Mouse (Mus musculus) fibroblast of lung, adult 2 months (primary cell): ENCODE measurements around the gene Slc2a13.

Experiments
- DNase-seq: peaks from one replicate; pipeline ENCODE4 v3.0.0-alpha.2; 2011; ENCODE audit warnings: low read depth

Gene Slc2a13

DNA sequence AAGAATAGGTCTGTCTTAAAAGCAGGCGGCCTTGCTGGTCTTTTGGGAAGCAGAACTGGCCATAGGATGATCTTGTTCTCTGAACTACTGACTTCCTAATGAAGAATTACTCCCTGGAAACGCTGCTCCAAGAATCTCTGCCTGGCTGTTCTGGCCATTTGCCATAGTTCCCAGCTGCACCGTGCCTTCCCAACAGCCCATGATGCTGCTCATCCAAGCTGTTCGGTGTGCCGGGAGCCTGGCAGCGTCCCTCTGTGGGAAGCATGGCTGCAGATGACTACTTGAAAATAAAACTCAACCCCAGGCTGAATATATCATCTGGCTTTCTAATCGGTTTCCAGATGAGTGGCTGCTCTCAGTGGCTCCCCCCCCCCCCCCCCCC, 199.9 kb downstream of the Slc2a13 start:
- no peak for DNase-seq

DNA sequence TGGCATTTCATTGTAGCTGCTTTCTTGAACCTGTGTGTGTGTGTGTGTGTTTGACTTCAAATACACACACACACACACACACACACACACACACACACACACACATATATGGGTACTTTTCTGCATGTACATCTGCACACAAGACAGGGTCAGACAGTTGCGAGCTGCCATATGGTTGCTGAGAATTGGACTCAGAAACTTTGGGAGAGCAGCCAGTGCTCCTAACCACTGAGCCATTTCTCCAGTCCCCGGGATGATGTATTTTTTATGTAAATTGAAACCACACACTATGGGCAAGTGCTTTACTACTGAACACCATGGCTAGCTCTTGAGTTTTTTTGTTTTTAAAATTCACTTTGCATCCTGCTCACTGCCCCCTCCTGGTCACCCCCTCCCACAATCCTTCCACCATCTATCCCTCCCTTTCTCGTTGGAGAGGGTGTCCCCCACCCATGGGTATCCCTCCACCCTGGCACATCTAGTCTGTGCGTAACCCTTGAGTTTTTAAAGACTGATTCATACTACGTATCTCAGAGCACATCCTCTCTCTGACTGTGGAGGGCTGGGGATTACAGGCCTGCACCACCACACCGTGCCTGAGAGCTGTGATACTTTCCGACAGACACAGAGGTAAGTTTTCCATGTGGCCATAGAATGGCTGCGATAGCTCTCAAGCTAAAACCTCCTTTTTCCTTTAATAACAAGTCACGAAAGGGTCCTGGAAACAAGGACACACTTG, 200.4 kb downstream of the Slc2a13 start:
- no peak for DNase-seq

DNA sequence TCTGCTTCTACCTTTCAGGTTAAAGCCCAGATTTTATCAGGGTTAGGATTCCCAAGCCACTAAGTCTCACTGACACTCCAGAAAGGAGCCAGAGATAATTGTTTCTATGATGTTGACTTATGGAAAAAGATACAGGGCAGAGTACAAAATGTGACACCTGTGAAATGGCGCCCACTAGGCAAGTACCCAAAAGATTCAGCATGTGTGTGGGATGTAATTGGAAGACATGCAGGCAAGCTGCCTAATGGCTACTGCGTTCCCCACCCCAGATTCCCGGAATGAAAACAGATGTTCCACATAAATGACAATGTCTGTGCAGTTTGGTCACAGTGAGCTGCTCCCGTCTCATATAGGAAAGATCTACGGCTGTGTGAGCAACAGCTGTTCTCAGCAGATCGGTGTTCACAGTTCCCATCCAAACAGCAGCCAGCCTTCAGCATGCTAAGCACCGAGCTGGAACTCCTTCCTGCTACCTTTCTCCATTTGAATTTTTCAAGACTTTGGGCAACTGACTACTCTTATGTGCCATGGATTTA, 201.1 kb downstream of the Slc2a13 start:
- no peak for DNase-seq

DNA sequence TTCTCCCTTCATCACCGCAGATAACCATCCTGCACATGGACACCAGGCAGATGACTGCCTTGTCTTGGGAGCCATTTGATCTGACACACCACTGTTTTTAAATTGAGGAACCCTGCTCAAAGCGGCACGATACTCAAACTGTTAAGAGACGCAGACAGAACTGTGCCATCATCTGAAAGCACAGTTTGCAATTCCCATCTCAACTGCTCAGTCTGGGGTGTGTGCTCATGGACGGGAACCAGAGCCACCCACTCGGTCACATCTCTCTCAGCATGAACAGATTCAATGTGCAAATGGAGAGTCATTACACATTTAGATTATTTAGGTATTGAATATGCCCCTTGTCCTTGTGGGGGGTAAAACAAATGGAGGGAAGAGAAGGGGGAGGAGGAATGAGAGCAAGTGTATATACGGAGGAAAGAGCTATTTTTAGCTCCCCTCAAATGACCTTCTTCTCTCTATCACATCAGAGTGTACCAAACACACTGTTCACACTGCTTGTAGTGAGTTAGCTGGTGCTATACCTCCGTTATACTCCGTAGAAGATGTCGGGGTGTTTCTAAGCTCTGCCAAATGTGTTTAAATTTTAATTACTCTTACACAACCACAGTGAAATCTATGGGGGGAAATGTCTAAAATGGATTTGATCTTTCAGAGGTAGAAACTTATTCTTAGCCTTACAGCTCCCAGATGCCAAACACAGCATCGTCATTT, 203.2 kb downstream of the Slc2a13 start:
- no peak for DNase-seq

DNA sequence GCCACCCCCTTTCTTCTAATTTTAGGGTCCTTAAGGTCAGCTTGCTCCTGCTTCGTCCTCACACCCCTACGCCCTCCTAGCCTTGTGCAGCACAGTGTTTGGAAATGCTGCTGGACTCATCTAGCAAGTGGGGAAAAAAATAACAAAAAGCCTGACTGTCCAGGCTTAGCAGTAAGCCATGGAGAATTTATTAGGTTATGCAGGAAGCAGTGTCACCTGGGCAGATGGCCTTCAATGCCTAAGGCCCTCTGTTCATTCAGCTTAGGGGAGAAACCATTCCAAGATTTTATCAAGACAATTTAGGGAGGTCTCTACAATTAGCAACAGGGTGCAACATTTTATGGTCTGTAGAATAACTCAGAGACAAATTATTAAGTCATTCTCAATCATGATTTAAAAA, 212.6 kb downstream of the Slc2a13 start:
- DNase-seq = no peak

DNA sequence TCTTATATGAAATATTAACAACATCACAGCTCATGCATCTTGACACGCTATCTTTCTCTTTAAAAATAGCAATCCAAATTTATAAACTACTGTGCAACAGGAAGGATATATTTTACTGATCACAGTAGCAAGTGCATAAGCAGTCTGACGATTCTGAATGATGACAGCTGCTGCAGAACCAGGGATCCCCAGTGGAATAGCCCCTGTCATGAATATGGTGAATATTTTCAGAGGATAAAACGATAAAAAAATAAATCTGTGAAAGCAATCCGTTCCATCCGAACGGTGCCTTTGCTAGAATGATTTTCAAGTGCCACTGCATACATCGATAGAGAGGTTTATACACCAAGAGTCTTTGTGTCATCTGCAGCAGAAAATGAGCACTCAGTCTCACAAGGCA, 222.1 kb downstream of the Slc2a13 start:
- no peak for DNase-seq

DNA sequence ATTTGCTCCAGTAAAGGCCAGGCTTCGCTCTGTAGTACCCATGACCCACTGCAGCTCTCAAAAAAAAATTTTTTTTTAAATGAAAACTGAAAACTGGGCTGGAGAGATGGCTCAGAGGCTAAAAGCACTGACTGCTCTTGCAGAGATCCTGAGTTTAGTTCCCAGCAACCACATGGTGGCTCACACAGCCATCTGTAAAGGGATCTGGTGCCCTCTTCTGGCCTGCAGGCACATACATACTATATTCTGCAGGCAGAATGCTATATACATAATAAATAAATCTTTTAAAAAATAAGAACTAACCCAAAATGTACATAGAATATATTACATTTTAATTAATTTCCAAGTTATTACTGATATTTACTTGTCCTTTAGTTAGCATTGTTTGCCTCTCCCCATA, 234.7 kb downstream of the Slc2a13 start:
- DNase-seq = no peak

- DNase-seq = no peak
Observed at GRCm38 (mm10) chr15:91334416-91334900, 238.6 kb downstream of the Slc2a13 start.

DNA sequence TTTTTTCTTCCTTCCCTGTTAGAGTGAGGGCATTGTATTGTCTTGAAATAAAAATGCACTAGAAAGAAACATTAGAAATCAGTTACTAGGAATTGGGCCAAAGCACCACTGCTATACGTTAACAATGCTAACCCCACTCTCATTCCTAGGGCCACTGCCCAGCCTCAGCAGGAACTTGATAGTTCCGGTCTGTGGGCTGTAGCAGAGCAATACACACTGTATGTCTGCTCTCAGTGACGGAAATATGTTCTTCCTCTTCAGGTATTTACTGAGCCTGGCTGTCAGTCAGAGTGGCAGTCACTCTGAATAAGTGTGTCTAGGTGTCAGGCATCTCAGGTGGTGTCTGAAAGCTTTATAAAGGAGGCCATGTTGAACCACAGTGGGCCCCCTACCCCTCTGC, 245.3 kb downstream of the Slc2a13 start:
- DNase-seq = no peak

DNA sequence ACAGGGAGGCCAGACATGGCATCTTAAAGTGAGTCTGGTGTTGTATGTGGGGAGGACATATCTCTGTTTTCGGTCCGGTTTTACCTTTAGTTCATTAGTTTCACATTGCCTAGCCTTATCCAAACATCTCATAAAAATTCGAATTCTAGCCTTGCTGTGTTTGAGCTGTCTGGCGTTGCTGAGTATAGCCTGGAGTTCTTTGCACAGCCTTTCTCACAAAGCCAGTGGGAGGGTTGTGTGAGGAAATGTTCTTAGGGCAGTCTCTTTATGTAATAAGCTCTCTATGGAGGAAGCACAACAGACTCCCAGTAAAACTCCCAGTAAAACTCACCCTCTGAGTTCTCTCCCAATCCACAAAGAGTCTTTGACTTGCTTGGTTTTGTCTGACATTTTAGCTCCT, 246.0 kb downstream of the Slc2a13 start:
- no peak for DNase-seq

DNA sequence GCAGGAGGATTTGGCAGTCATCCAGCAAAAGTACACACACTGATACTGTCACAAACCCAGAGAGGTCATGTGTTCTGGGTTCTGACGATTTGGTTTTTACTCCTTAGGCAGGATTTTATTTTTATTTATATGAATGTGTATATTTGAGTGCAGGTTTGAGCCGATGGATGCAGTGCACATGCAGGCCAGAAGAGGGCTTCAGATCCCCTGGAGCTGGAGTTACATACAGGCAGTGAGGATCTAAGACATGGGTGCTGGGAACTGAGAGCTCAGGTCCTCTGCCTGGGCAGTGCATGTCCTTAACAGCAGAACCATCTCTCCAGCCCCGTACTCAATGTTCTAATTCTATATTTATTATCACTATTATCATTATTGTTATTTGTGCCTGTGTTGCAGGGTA, 253.7 kb downstream of the Slc2a13 start:
- no peak for DNase-seq

GRCm38 (mm10) chr15:91316964-91317363, 256.1 kb downstream of the Slc2a13 start:
- no peak for DNase-seq

GRCm38 (mm10) chr15:91314402-91315318, 258.4 kb downstream of the Slc2a13 start:
- no peak for DNase-seq

GRCm38 (mm10) chr15:91304296-91304852, 268.7 kb downstream of the Slc2a13 start:
- DNase-seq = no peak

DNA sequence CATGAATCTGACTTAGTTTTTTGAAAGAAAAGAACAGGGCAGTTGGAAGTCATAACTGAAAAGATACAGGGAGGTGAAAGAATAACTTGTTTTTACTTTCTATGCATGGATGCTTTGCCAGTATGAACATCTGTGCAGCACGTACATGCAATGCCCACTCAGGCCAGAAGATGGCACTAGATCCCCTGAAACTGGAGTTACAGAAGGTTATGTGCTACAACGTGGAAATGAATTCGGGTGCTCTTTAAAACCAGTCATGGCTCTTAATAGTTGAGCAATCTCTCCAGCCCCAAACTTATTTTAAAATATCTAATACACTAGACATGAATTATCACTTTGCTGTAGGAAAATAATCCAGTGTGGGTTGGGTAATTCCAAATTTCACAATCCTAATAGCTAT, 271.7 kb downstream of the Slc2a13 start:
- DNase-seq = peak; percentile 67

DNA sequence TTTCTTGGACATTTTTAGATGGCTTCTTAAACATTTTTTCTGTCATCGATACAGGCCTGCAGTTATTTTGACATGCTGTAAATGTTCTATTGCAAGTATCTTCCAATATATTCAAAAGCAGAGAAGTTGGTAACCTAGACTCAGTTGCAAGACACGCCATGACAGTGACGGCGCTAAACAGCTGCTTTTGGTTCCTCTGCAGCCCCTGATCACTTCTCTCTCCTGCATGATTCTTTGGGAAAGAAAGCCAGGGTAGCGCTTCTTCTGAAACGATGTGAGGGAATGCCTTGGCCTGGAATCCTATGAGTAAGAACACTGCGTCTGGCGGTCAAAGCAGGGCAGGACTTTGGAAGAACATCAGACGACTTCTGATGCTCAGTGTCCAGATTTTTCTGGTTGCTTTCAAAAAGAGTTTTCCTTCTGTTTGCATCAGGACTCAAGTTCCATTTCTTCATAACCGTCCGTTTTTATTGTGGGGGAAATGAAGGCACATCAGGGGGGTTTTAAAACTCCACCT, 273.7 kb downstream of the Slc2a13 start:
- no peak for DNase-seq

- no peak for DNase-seq
Observed at GRCm38 (mm10) chr15:91283418-91283817, 289.6 kb downstream of the Slc2a13 start.

- peak; percentile 49 for DNase-seq
Observed at GRCm38 (mm10) chr15:91282822-91283221, 290.2 kb downstream of the Slc2a13 start.

DNA sequence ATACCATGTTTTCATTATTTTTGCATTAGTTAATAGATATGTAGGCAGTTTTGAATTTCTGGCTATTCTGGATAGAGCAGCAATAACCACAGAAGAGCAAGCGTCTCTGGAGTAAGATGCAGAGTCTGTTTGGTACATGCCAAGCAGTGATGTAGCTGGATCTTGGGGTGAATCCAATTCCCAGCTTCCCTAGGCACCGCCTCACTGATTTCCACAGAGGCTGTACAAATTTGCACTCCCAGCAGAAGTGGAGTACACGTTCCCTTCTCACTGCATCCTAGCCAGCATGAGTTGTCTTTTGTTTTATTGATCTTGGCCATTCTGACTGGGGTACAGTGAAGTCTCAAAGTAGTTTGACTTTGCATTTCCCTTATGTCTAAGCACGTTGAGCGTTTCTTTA, 291.5 kb downstream of the Slc2a13 start:
- DNase-seq = no peak

DNA sequence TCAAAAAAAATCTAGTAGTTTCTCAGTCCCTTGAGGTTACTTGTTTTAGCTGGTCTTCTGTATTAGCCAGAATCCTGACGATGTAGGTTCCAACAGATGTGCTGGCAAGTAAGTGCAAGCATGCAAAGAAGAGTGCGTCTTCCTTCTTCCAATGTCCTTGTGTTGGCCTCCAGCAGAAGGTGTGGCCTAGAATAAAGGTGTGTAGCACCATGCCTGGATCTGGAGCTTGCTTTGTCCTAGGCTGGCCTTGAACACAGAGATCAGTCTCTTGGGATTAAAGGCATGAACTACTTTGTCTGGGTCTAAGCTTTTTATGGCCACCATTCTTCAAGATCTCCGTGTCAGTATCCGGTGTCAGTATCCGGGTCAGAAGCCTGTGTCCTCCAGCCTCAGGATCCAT, 293.5 kb downstream of the Slc2a13 start:
- DNase-seq = no peak

GRCm38 (mm10) chr15:91275961-91276360, 297.1 kb downstream of the Slc2a13 start:
- no peak for DNase-seq

GRCm38 (mm10) chr15:91268532-91268931, 304.5 kb downstream of the Slc2a13 start:
- no peak for DNase-seq
